Mouse (Mus musculus): Measurements from ENCODE around the gene Hgd.

Gene Hgd

GRCm38 (mm10) chr16:37670666-37671283, 90.8 kb downstream of the Hgd start:
- DNase-seq (ENCODE audit: low read depth, low spot score) = no peak

- DNase-seq (ENCODE audit: low read depth, low spot score) = no peak
These were observed 95.4 kb downstream of the Hgd start for GRCm38 (mm10) chr16:37675326-37675725.

GRCm38 (mm10) chr16:37676024-37676676, 96.2 kb downstream of the Hgd start:
- DNase-seq (ENCODE audit: low read depth, low spot score) = no peak

- DNase-seq (ENCODE audit: low read depth, low spot score) = no peak
These were observed 96.7 kb downstream of the Hgd start for GRCm38 (mm10) chr16:37676677-37677072.

GRCm38 (mm10) chr16:37677586-37677985, 97.6 kb downstream of the Hgd start:
- no peak for DNase-seq (ENCODE audit: low read depth, low spot score)

GRCm38 (mm10) chr16:37680216-37680615, 100.3 kb downstream of the Hgd start:
- no peak for DNase-seq (ENCODE audit: low read depth, low spot score)

GRCm38 (mm10) chr16:37680831-37681230, 100.9 kb downstream of the Hgd start:
- DNase-seq (ENCODE audit: low read depth, low spot score) = no peak
